Mouse (Mus musculus): ENCODE data around the gene Vmn2r31.
"Not testable (repeated sequence)": the region's sequence is repeated elsewhere in the genome, so short reads cannot be mapped to it uniquely, and the experiment has no call there.

Gene Vmn2r31

DNA sequence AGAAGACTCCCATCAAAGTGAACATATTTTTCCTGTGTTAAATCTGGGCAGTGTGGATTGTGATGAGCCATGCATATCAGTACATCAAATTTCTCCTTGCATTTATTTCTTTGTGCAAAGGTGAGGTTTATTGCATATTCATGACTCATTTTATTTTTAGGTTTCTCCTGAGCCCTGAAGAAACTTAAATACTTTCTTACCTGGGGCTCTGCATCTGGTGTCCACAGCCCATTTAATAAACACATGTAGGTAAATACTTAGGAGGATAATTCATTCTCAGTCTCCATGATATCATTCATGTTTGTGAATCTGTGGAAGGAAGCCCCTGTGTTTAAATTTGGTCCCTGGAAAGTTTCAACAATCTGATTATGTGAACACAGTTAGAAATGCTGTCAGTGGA is at the start of gene Vmn2r31:
Gene Vmn2r31 (minus strand): TSS at position 101 of the 400 bp plus-strand sequence.
- not testable (repeated sequence) for DNase-seq (ENCODE audit: low read depth, low spot score)

DNA sequence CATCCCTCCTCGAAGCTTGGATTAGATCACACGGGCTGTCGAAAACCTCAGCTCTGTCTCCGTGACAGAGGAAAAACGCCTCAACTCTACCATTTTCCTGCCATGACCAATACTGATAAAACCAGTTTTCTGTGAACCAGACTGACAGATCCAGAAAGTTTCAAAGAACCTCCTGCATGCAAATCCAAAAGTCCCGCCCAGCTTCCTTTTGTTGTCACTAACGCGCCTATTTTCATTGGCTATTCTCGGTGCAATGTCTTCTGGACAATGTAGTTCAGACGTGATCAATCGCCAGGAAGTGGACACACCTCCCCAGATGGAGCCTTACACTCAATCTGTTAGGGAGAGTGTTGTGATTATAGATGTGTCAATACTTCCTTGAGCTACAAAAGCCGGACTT is 25.1 kb downstream of the Vmn2r31 start, which contains the start of gene Gm45783:
Gene Gm45783 (minus strand): TSS at position 143 of the 400 bp plus-strand sequence.
- not testable (repeated sequence) for DNase-seq (ENCODE audit: low read depth, low spot score)

DNA sequence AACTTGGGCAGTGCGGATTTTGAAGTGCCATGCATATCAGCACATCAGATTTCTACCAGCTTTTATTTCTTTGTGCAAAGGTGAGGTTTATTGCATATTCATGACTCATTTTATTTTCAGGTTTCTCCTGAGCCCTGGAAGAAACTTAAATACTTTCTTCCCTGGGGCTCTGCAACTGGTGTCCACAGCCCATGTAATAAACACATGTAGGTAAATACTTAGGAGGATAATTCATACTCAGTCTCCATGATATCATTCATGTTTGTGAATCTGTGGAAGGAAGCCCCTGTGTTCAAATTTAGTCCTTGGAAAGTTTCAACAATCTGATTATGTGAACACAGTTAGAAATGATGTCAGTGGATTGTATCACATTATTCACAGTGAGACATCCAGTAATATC is 62.0 kb downstream of the Vmn2r31 start, which contains the start of gene Vmn2r30:
Gene Vmn2r30 (minus strand): TSS at position 101 of the 400 bp plus-strand sequence.
- DNase-seq (ENCODE audit: low read depth, low spot score): not testable (repeated sequence)
